Mouse (Mus musculus) hindbrain, postnatal 0 days (tissue): ENCODE data around the gene Ing2. TPM values are rescaled to one million over a fixed set of nuclear protein-coding genes. Genes with fewer than 3 reads are reported as not detected.

Experiments used
- ATAC-seq: fragments of 200-750 bp; cut with Nextera tagmentation; 2 replicates; pipeline ENCODE4 v1.8.0; 2017; ENCODE audit warnings: mild to moderate bottlenecking, moderate TSS enrichment, moderate library complexity
- DNase-seq: peaks from one replicate; pipeline ENCODE4 v3.0.0-alpha.2; 2015; ENCODE audit warnings: low spot score
- H3K27ac ChIP-seq: fragments of 300-500 bp; sonication (generic); 2 replicates; pipeline ENCODE4 v1.5.1; 2014; ENCODE audit warnings: mild to moderate bottlenecking
- H3K27me3 ChIP-seq: fragments of 300-500 bp; sonication (generic); 2 replicates; pipeline ENCODE4 v1.6.1; 2014; ENCODE audit warnings: low read length, mixed read lengths; ENCODE audit not compliant: insufficient read depth
- H3K36me3 ChIP-seq: fragments of 300-500 bp; sonication (generic); 2 replicates; pipeline ENCODE4 v1.6.1; 2014; ENCODE audit warnings: low read length, mixed read lengths; ENCODE audit not compliant: insufficient read depth
- H3K4me1 ChIP-seq: fragments of 300-500 bp; sonication (generic); 2 replicates; pipeline ENCODE4 v1.6.1; 2014; ENCODE audit warnings: antibody characterized with exemption, low read length, mixed read lengths; ENCODE audit not compliant: insufficient read depth
- H3K4me2 ChIP-seq: fragments of 300-500 bp; sonication (generic); 2 replicates; pipeline ENCODE4 v1.6.1; 2014; ENCODE audit warnings: low read depth, mild to moderate bottlenecking, low read length, moderate library complexity, mixed read lengths
- H3K4me3 ChIP-seq: fragments of 300-500 bp; sonication (generic); 2 replicates; pipeline ENCODE4 v1.5.1; 2014; ENCODE audit warnings: low read length
- H3K9ac ChIP-seq: fragments of 300-500 bp; sonication (generic); replicated peaks from 2 replicates; pipeline ENCODE4 v1.6.1; 2014; ENCODE audit warnings: mild to moderate bottlenecking, low read length, moderate library complexity, mixed read lengths
- H3K9me3 ChIP-seq: fragments of 300-500 bp; sonication (generic); 2 replicates; pipeline ENCODE4 v1.6.1; 2016; ENCODE audit warnings: low read length, mixed read lengths
- CTCF ChIP-seq: IDR thresholded peaks from 2 replicates; pipeline ENCODE4 v1.5.1; 2016; ENCODE audit warnings: antibody characterized with exemption, control low read depth, low read depth
- WGBS: fragments of 180-500 bp; shearing (Covaris S2); extraction: QIAGEN DNeasy Blood & Tissue Kit; methylation state at CpG from one replicate; pipeline ENCODE4 v1.1.7; 2014; 5-methylcytosine and 5-hydroxymethylcytosine counted together
- polyA plus RNA-seq: library from polyadenylated mRNA; unstranded; fragments of >200 nt; fragmentation: Nextera tagmentation; extraction: Ambion mirVana; gene quantifications from 2 replicates; pipeline ENCODE4 v1.2.1, GENCODE M21; 2015
- total RNA-seq: library from RNA; depleted of rRNA; stranded (reverse); fragments of >200 nt; gene quantifications from 2 replicates; pipeline ENCODE4 v1.2.3, GENCODE M21; 2014

Gene Ing2
- total and polyA plus RNA-seq, 2 experiments from 2014 or later, result 5.2 to 8.4 TPM

DNA sequence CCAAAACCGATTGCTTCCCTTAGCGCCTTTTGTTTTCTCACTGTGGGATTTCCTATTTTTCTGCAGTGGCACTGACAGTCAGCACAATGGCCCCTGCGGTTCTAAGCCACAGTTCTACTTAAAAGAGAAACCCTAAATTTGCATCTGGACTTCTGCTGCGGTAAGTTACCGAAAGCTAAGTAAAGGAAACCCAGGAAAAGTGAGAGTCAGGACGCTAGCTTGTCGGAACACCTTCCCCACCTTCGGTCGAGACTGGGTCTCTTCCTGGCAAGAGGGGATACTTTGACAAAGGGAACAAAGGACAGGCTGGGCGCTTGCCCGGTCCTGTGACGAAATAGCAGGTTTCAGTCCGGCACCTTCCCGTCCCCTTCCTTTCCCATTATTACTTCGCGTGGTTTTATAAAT lies 15.3 kb upstream of the Ing2 start:
- peak overlapping the region; percentile 54 for H3K4me2 ChIP-seq
- ATAC-seq, result no peak
- no peak for TF ChIP-seq CTCF
- H3K4me1 ChIP-seq, result no peaks in the 10 kb centered on the region
- peak; percentile 13 for DNase-seq
- H3K9me3 ChIP-seq, result no peaks in the 10 kb centered on the region
- no peaks in the 10 kb centered on the region; the same call in 1 of the 2 replicates for H3K27me3 ChIP-seq
- H3K9ac ChIP-seq, result no peak overlapping the region
- H3K27ac ChIP-seq, result no peak overlapping the region
- no peaks in the 10 kb centered on the region for H3K36me3 ChIP-seq
- H3K4me3 ChIP-seq, result peak overlapping the region; percentile 25
- WGBS, result 5% methylated on average over 16 of the region's 16 CpGs

DNA sequence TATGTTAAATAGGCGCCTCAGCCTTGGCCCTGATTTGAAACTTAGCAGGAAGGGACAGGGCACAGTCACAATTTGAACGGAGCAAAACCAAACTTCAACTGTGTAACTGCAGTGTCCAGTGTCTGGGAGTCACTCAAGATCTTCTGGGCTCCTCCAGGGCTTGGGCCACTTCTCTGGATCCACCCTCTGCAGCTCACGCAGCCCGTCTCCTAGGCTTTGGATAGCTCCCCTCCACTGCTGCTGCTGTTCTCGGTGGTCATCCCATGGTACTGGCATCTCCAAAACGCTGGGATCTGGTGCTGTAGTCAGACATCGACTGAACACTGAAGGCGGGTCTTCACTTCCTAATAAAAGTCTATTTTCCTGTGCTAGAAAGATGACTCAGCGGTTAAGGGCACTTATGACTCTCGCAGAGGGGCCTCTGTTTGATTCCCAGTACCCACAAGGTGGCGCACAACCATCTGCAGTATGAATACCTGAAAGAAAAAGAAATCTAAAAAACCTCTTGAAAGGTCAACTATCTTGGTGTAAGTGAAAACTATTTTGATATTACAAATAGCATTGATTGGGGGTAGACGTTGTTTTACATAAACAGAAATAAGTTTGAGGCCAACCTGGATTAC lies 14.5 kb upstream of the Ing2 start:
- H3K4me2 ChIP-seq, result no peak overlapping the region
- no peak overlapping the region for H3K4me3 ChIP-seq
- no peaks in the 10 kb centered on the region for H3K9me3 ChIP-seq
- no peaks in the 10 kb centered on the region for H3K36me3 ChIP-seq
- 56% methylated on average over 12 of the region's 12 CpGs for WGBS
- H3K27me3 ChIP-seq, result no peaks in the 10 kb centered on the region; the same call in 1 of the 2 replicates
- TF ChIP-seq CTCF, result peak; percentile 42
- ATAC-seq, result 0 out of 2 replicates have a peak, but pooled peaks have one; percentile 18
- H3K27ac ChIP-seq, result no peak overlapping the region
- H3K4me1 ChIP-seq, result no peaks in the 10 kb centered on the region
- no peak overlapping the region for H3K9ac ChIP-seq
- peak; percentile 62 for DNase-seq

DNA sequence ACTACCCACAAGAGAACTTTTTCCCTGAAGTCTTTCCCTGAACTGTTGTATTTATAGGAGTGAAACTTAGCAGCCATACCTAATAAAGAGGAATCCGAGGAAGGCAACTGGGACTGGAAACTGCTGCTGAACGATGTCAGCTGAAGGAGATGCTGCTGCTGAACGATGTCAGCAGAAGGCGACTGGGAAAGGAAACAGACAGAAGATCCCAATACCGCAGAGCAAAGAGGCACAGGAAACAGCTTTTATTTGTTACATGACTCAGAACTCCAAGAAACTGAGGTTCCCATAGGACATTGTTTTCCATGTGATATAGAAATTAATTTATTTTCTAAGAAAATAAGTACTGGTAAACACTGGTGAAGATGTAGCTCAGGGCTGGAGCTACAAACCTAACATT lies 9.1 kb upstream of the Ing2 start:
- 81% methylated on average over 5 of the region's 5 CpGs for WGBS
- Histone ChIP-seq H3K9ac (no peak overlapping the region), H3K4me1 (no peaks in the 10 kb centered on the region), H3K4me2 (no peak overlapping the region), H3K36me3 (no peaks in the 10 kb centered on the region), H3K4me3 (no peak overlapping the region), H3K27me3 (no peaks in the 10 kb centered on the region), H3K9me3 (no peaks in the 10 kb centered on the region), H3K27ac (no peak overlapping the region)
- no peak for DNase-seq
- no peak for ATAC-seq
- TF ChIP-seq CTCF, result no peak

DNA sequence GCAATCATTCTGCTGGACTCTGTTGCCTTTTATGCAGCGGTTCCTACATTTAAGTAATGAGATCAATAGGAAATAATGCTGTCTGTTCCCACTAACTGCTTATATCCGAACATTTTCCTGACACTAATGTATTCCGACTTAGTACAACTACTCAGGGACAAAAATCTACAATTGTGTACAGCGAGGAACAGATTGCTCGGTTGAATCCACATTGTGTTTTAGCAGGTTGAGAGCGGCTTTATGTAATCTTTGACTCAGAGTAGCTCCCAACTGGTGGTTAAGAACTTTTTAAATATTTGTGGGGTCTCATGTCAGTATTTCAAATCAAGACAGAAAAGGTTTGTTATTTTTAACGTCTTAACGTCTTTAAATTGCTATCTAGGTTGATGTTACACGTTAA lies 8.6 kb upstream of the Ing2 start:
- DNase-seq (no peak), ATAC-seq (no peak)
- TF ChIP-seq CTCF, result no peak
- no peak overlapping the region for H3K4me2 ChIP-seq
- H3K27me3 ChIP-seq, result no peaks in the 10 kb centered on the region
- H3K9me3 ChIP-seq, result no peaks in the 10 kb centered on the region
- 91% methylated on average over 9 of the region's 9 CpGs for WGBS
- H3K27ac ChIP-seq, result no peak overlapping the region
- H3K4me1 ChIP-seq, result no peaks in the 10 kb centered on the region
- H3K4me3 ChIP-seq, result no peak overlapping the region
- no peaks in the 10 kb centered on the region for H3K36me3 ChIP-seq
- no peak overlapping the region for H3K9ac ChIP-seq

DNA sequence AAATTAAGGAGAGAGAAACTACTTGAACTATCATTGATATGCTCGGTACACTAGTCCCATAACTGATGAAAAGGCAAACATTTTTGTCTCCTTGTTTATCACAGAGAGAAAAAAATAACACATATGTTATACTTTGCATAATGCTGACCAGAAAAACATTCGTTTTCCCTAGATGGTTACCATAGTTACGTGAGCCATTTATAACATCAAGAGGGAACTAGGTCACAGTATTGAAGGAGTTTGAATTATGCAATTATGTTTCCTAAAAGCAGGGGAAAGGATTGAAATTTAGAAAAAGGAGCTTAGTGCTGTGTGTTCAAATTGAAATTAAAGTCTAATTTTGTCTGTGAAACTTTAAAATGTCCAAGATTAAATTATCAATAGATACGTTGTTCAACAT lies 5.0 kb upstream of the Ing2 start:
- H3K4me1 ChIP-seq, result no peaks in the 10 kb centered on the region
- no peaks in the 10 kb centered on the region for H3K36me3 ChIP-seq
- 74% methylated on average over 4 of the region's 4 CpGs for WGBS
- DNase-seq (no peak), ATAC-seq (no peak)
- H3K27ac ChIP-seq, result no peak overlapping the region
- no peak for TF ChIP-seq CTCF
- H3K27me3 ChIP-seq, result no peaks in the 10 kb centered on the region
- no peak overlapping the region for H3K9ac ChIP-seq
- no peak overlapping the region for H3K4me2 ChIP-seq
- no peak overlapping the region for H3K4me3 ChIP-seq
- no peaks in the 10 kb centered on the region for H3K9me3 ChIP-seq

DNA sequence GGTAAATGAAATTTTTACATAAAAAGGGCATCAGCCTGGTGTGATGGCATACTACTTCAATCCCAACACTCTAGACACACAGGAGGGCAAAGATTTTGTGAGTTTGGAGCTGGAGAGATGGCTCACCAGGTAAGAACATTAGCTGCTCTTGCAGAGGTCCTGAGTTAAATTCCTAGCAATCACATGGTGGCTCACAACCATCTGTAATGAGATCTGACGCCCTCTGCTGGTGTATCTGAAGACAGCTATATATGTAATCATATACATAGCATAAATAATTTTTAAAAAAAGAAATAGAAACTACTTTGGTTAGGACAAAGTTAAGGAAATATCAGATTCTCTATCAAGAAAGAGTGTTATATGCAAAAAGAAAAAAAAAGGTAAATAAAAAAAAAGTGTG lies 4.2 kb upstream of the Ing2 start:
- H3K9me3 ChIP-seq, result no peaks in the 10 kb centered on the region
- no peaks in the 10 kb centered on the region for H3K4me1 ChIP-seq
- TF ChIP-seq CTCF, result no peak
- no peaks in the 10 kb centered on the region for H3K27me3 ChIP-seq
- no peaks in the 10 kb centered on the region for H3K36me3 ChIP-seq
- no peak overlapping the region for H3K27ac ChIP-seq
- 74% methylated on average over 1 of the region's 1 CpGs for WGBS
- no peak for ATAC-seq
- no peak for DNase-seq
- no peak overlapping the region for H3K4me3 ChIP-seq
- no peak overlapping the region for H3K9ac ChIP-seq
- no peak overlapping the region for H3K4me2 ChIP-seq

DNA sequence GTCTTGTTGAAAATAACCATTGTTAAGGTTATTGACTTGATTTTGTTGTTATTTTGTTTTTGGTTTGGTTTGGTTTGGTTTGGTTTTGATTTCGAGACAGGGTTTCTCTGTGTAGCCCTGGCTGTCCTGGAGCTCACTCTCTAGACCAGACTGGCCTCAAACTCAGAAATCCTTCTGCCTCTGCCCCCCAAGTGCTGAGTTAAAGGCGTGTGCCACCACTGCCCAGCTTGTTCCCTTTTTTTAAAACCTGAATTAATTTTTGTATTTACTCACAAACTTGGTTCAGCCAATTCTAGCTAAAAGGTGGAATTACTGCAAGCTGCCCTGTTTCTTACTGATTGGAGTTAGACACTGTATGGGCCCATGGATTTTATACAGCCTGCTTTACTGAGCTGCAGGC lies 1.3 kb upstream of the Ing2 start:
- H3K4me2 ChIP-seq, result peak overlapping the region; percentile 62
- no peak for ATAC-seq
- no peak overlapping the region for H3K9ac ChIP-seq
- WGBS, result 48% methylated on average over 2 of the region's 2 CpGs
- H3K27me3 ChIP-seq, result no peaks in the 10 kb centered on the region
- no peaks in the 10 kb centered on the region for H3K4me1 ChIP-seq
- DNase-seq, result no peak
- no peak for TF ChIP-seq CTCF
- no peaks in the 10 kb centered on the region for H3K36me3 ChIP-seq
- peak overlapping the region; percentile 99; the same call in 1 of the 2 replicates for H3K4me3 ChIP-seq
- no peaks in the 10 kb centered on the region for H3K9me3 ChIP-seq
- H3K27ac ChIP-seq, result no peak overlapping the region
